Mouse (Mus musculus) cerebellum, adult 2 months (tissue): ENCODE results near the gene Pde4dip. TPM values are rescaled to one million over a fixed set of nuclear protein-coding genes. Genes with fewer than 3 reads are reported as not detected.
A peak's percentile ranks its signal among the peaks of the same experiment; 100 is the strongest.

Source experiments
- DNase-seq, 2 experiments: peaks; one replicate each; pipeline ENCODE4 v3.0.0; 2021
- H3K27ac ChIP-seq: fragments of 200-500 bp; 2 replicates; pipeline ENCODE4 v1.5.1; 2012; ENCODE audit warnings: low read length, control low read depth, inconsistent platforms; ENCODE audit not compliant: insufficient read depth
- H3K27me3 ChIP-seq: fragments of 200-500 bp; 2 replicates; pipeline ENCODE4 v1.6.1; 2012; ENCODE audit warnings: inconsistent platforms, mild to moderate bottlenecking, low read length, moderate library complexity; ENCODE audit not compliant: control insufficient read depth, insufficient read depth
- H3K4me1 ChIP-seq: fragments of 200-500 bp; 2 replicates; pipeline ENCODE4 v1.6.1; 2011; ENCODE audit warnings: low read length; ENCODE audit not compliant: control insufficient read depth, insufficient read depth
- H3K4me3 ChIP-seq: fragments of 200-500 bp; replicated peaks from 2 replicates; pipeline ENCODE3; 2011; ENCODE audit warnings: mild to moderate bottlenecking, low read depth, low read length, control low read depth; ENCODE audit not compliant: insufficient read depth
- CTCF ChIP-seq: fragments of 200-500 bp; IDR thresholded peaks from 2 replicates; pipeline ENCODE4 v1.5.1; 2011; ENCODE audit warnings: low read depth, mild to moderate bottlenecking, control low read depth, low read length, moderate library complexity, borderline replicate concordance; ENCODE audit not compliant: insufficient read depth
- POLR2A ChIP-seq: fragments of 200-500 bp; IDR thresholded peaks from 2 replicates; pipeline ENCODE4 v1.6.1; 2011; ENCODE audit warnings: low read length, control low read depth, borderline replicate concordance; ENCODE audit not compliant: insufficient read depth
- WGBS: fragments of 180-500 bp; shearing (Covaris S2); methylation state at CpG from one replicate; pipeline ENCODE4 v1.1.7; 2018; 5-methylcytosine and 5-hydroxymethylcytosine counted together
- polyA plus RNA-seq: library from polyadenylated mRNA; depleted of rRNA; stranded (reverse); fragments of >200 nt; gene quantifications from 2 replicates; pipeline ENCODE4 v1.2.3, GENCODE M21; 2012

The Pde4dip gene
- polyA plus RNA-seq, 1 experiment = 88.6 TPM

- Histone ChIP-seq H3K27ac (no peak overlapping the region), H3K27me3 (no peaks in the 10 kb centered on the region), H3K4me3 (no peak overlapping the region), H3K4me1 (peaks cover 20% of the 10 kb centered on the region)
- 95% methylated on average over 15 of the region's 15 CpGs for WGBS
- no peak for DNase-seq
- TF ChIP-seq POLR2A = no peak
- TF ChIP-seq CTCF = no peak
Measured at GRCm38 (mm10) chr3:97831564-97832320, 56.8 kb downstream of the Pde4dip start.

DNA sequence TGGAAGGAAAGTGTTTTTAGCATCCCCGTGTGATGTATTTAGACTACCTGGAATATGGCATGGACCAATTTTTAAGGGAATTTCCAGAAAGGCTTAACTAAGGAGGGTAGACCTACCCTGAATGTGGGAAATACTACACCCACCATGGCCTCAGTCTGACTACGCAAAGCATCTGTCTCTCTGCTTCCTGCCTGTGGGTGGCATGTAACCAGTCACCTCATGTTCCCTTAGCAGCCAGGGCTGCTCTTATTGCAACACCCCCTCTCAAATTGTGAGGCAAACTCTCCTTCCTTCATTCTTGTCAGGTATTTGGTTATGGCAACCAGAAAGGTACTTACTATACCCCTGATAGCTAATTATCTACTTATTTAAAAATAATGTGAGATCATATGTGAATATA, 57.9 kb downstream of the Pde4dip start:
- TF ChIP-seq POLR2A (no peak), CTCF (no peak)
- Histone ChIP-seq H3K27me3 (no peaks in the 10 kb centered on the region), H3K27ac (peak overlapping the region; percentile 47; the same call in 1 of the 2 replicates), H3K4me1 (peaks cover 18% of the 10 kb centered on the region), H3K4me3 (no peak overlapping the region)
- no peak for DNase-seq
- WGBS = 64% methylated on average over 2 of the region's 2 CpGs

GRCm38 (mm10) chr3:97830122-97830521, 58.4 kb downstream of the Pde4dip start:
- H3K27ac ChIP-seq = no peak overlapping the region
- 12% methylated on average over 2 of the region's 2 CpGs for WGBS
- no peak for TF ChIP-seq CTCF

DNA sequence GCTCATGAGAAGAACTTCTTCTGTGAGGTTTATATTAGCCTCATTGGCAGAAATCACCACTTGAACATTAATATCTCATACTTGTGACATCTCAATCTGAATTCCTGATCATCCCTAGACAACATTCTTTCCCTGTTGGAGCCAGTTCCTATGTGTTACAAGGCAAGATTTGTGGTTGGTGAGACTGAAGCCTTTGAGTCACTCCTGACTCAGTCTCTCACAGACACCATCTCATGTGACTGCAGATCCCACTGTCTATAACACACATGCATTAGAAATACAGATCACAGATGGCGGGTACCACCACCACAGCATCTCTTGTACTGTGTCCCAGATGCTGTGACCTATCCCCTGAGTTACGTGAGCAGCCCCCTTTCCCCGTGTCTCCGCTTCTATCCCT, 60.2 kb downstream of the Pde4dip start:
- TF ChIP-seq POLR2A (no peak), CTCF (no peak)
- no peak for DNase-seq
- Histone ChIP-seq H3K27me3 (no peaks in the 10 kb centered on the region), H3K4me1 (peaks cover 25% of the 10 kb centered on the region), H3K4me3 (no peak overlapping the region), H3K27ac (no peak overlapping the region)
- WGBS = over 99% methylated on average over 4 of the region's 4 CpGs

More at GRCm38 (mm10) chr3:97830122-97830521, 58.4 kb downstream of the Pde4dip start:
- no peaks in the 10 kb centered on the region for H3K27me3 ChIP-seq
- H3K4me1 ChIP-seq = peaks cover 20% of the 10 kb centered on the region
- no peak for DNase-seq
- H3K4me3 ChIP-seq = no peak overlapping the region

- no peak overlapping the region for H3K27ac ChIP-seq
- peaks cover 20% of the 10 kb centered on the region for H3K4me1 ChIP-seq
- H3K4me3 ChIP-seq = no peak overlapping the region
- TF ChIP-seq CTCF = no peak
- no peak for TF ChIP-seq POLR2A
- DNase-seq = no peak
- 23% methylated on average over 3 of the region's 3 CpGs for WGBS
- H3K27me3 ChIP-seq = no peaks in the 10 kb centered on the region
Measured at GRCm38 (mm10) chr3:97825246-97825645, 63.3 kb downstream of the Pde4dip start.

- WGBS = 35% methylated on average over 4 of the region's 5 CpGs
- Histone ChIP-seq H3K27me3 (no peaks in the 10 kb centered on the region), H3K27ac (no peak overlapping the region), H3K4me1 (peaks cover 19% of the 10 kb centered on the region), H3K4me3 (no peak overlapping the region)
- DNase-seq = no peak
- TF ChIP-seq POLR2A = no peak
- no peak for TF ChIP-seq CTCF
Measured at GRCm38 (mm10) chr3:97824744-97825143, 63.8 kb downstream of the Pde4dip start.

DNA sequence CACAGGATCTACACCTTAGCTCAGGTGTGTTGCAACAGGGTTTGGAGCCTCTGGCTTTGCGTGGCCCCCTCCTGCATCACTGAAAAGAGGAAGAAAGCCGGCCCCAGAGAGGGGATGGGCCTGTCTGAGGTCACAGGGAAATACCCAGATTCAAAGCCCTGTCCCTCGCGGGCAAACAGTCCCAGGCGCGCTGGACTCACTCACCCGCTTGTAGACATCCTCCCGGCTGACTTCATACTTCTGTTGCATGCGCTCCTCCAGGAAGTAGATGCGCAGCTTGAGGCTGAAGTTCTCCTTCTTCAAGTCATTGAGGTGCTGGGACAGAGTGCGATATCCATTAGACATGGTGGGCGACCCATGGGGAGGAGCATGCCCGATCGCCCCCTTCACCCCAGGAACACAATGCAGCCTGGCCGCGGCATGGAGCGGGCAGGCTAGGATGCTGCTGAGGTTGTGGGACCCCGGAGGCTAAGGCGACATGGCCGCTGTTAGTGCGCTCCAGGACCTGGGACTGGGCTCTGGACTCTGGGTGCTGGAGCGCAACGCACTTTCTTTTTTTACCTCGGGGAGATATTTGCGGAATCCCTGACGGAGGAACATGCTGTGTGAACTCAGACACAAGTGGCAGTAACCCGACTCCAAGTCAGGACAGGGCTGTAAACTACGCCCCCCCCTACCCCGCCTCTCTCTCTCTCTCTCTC, 64.3 kb downstream of the Pde4dip start:
- DNase-seq = no peak
- Histone ChIP-seq H3K27ac (no peak overlapping the region), H3K4me3 (no peak overlapping the region), H3K4me1 (peaks cover 14% of the 10 kb centered on the region), H3K27me3 (no peaks in the 10 kb centered on the region)
- TF ChIP-seq CTCF (no peak), POLR2A (no peak)
- WGBS = 47% methylated on average over 29 of the region's 29 CpGs

DNA sequence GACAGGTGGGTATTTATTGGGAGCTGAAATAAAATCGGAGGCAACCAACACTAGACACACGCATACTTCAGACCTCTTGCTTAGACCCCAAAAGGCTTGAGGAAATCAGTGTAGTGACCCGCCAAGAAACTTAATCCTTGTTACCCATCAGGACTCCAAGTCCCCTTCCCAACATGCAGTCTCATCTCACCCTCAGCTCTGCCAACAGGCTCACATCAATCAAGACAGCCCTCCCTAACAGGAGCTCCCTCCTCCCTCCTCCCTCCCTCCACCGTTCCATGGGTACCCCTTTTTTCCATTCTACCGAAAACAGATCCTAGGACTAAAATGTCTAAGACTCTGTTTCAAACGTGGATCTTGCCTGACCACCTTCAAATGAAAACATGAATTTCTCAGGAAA, 65.1 kb downstream of the Pde4dip start:
- no peak for DNase-seq
- 56% methylated on average over 6 of the region's 6 CpGs for WGBS
- H3K27ac ChIP-seq = no peak overlapping the region

More for the DNA sequence above, 65.1 kb downstream of the Pde4dip start:
- H3K27me3 ChIP-seq = no peaks in the 10 kb centered on the region
- H3K4me3 ChIP-seq = no peak overlapping the region
- no peak for TF ChIP-seq POLR2A
- no peak for TF ChIP-seq CTCF
- peaks cover 11% of the 10 kb centered on the region for H3K4me1 ChIP-seq
